Mouse (Mus musculus): ENCODE data around the gene Gm13089.
"Not testable (repeated sequence)": the region's sequence is repeated elsewhere in the genome, so short reads cannot be mapped to it uniquely, and the experiment has no call there.

The Gm13089 gene

DNA sequence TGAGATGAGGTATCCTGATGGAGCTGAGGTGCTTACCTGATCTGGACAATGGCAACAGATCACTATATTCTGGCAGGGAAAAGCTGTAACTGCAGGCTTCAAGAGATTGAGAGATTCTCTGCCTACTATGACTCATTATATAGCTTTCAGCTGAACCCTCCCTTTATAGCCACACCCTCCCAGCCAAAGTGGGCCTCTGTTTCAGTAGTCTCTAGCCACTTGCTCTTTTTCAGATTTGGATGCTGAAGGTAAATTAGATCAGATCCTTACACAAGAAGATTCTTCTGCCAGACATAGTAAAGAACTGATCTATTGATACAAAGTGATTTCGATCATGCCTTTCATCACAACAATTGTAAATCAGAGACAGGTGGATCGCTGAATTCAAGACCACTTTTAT, at the start of gene Gm13089:
Gm13089 (minus strand) TSS at position 101 of the 400 bp plus-strand sequence.
- no peak for DNase-seq (ENCODE audit: low spot score)

DNA sequence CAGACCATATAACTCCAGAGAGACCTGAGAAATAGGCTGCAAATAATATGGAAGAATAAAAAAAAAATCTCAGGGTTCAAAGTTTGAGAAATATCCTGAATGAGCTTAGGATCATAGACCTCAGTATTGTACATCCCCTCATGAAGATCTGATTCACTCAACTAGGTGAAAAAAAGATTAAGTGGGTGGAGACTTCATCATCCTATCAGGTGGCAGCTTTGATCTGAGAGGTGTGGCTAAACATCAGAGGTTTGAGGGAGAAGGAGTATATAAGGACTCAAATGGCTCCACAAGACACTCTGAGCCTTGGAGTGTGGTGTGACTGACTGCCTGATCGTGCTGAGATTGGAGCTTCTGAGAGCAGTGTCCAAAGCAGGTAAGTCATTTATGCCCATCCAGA, 16.6 kb upstream of the Gm13089 start, which contains the start of gene Gm13078:
Gm13078 (plus strand) TSS at position 301 of the 400 bp plus-strand sequence.
- DNase-seq (ENCODE audit: low spot score) = no peak

DNA sequence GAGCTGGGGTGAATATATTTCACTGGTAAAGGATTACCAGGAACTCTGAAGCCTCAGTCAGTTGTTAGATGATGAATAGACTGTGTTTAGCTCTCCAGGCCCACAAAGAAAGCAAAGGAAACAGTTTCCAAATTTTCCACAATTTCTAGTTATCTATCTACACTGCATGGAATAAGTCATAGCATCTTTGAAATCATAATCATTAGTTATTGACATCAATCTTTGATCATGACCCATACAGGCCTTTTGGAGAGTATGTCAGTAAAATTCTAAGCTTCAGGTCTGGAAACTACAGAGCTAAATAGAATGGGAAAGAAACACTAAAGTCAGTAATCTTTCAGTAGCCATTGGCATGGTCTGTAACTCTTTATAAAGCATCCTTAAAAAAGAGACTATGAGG, 45.4 kb downstream of the Gm13089 start, which contains the start of gene Gm13088:
Gm13088 (minus strand) TSS at position 101 of the 400 bp plus-strand sequence.
- not testable (repeated sequence) for DNase-seq (ENCODE audit: low spot score)

Measured in urinary bladder, postnatal 25 days (tissue).